Mouse (Mus musculus) forebrain, embryonic 12.5 days (tissue): Measurements from ENCODE around the gene Acoxl. TPM values are rescaled to one million over a fixed set of nuclear protein-coding genes. Genes with fewer than 3 reads are reported as not detected.

Source experiments
- ATAC-seq: fragments of 200-750 bp; cut with Nextera tagmentation; 2 replicates; pipeline ENCODE4 v1.8.0; 2017; ENCODE audit warnings: moderate TSS enrichment; ENCODE audit not compliant: low FRiP score
- H3K27ac ChIP-seq: fragments of 300-500 bp; sonication (generic); 2 replicates; pipeline ENCODE4 v1.5.1; 2016; ENCODE audit warnings: mild to moderate bottlenecking
- H3K27me3 ChIP-seq: fragments of 300-500 bp; sonication (generic); 2 replicates; pipeline ENCODE4 v1.6.1; 2016; ENCODE audit warnings: mild to moderate bottlenecking
- H3K36me3 ChIP-seq: fragments of 300-500 bp; sonication (generic); replicated peaks from 2 replicates; pipeline ENCODE4 v1.6.1; 2016; ENCODE audit warnings: mild to moderate bottlenecking
- H3K4me1 ChIP-seq: fragments of 300-500 bp; sonication (generic); 2 replicates; pipeline ENCODE4 v1.6.1; 2016
- H3K4me2 ChIP-seq: fragments of 300-500 bp; sonication (generic); 2 replicates; pipeline ENCODE4 v1.6.1; 2016; ENCODE audit warnings: mild to moderate bottlenecking, moderate library complexity
- H3K4me3 ChIP-seq: fragments of 300-500 bp; sonication (generic); replicated peaks from 2 replicates; pipeline ENCODE4 v1.5.1; 2016; ENCODE audit warnings: mild to moderate bottlenecking
- H3K9ac ChIP-seq: fragments of 300-500 bp; sonication (generic); 2 replicates; pipeline ENCODE4 v1.6.1; 2016; ENCODE audit warnings: mild to moderate bottlenecking
- H3K9me3 ChIP-seq: fragments of 300-500 bp; sonication (generic); 2 replicates; pipeline ENCODE4 v1.6.1; 2016
- WGBS: fragments of 180-500 bp; shearing (Covaris S2); methylation state at CpG from one replicate; pipeline ENCODE4 v1.1.7; 2016; 5-methylcytosine and 5-hydroxymethylcytosine counted together
- polyA plus RNA-seq: library from polyadenylated mRNA; unstranded; fragments of >200 nt; fragmentation: Nextera tagmentation; extraction: Ambion mirVana; gene quantifications from 2 replicates; pipeline ENCODE4 v1.2.1, GENCODE M21; 2016

Acoxl gene
- polyA plus RNA-seq, 1 experiment from 2014 or later: 0.11 TPM

GRCm38 (mm10) chr2:127976276-127976675 is 137.6 kb downstream of the Acoxl start:
- no peak overlapping the region for H3K27ac ChIP-seq
- no peak for ATAC-seq
- no peak overlapping the region for H3K4me2 ChIP-seq
- H3K9ac ChIP-seq: no peak overlapping the region
- no peaks in the 10 kb centered on the region for H3K4me1 ChIP-seq
- H3K27me3 ChIP-seq: no peaks in the 10 kb centered on the region
- H3K4me3 ChIP-seq: no peak overlapping the region
- H3K36me3 ChIP-seq: no peaks in the 10 kb centered on the region
- WGBS: 91% methylated on average over 1 of the region's 1 CpGs
- no peaks in the 10 kb centered on the region for H3K9me3 ChIP-seq

- Histone ChIP-seq H3K36me3 (no peaks in the 10 kb centered on the region), H3K9me3 (no peaks in the 10 kb centered on the region), H3K4me1 (no peaks in the 10 kb centered on the region), H3K4me3 (no peak overlapping the region), H3K4me2 (no peak overlapping the region), H3K9ac (no peak overlapping the region), H3K27ac (no peak overlapping the region), H3K27me3 (no peaks in the 10 kb centered on the region)
- WGBS: 87% methylated on average over 7 of the region's 7 CpGs
- no peak for ATAC-seq
Measured at GRCm38 (mm10) chr2:127978601-127979230, 140.0 kb downstream of the Acoxl start.

GRCm38 (mm10) chr2:127982610-127983009 is 143.9 kb downstream of the Acoxl start:
- Histone ChIP-seq H3K9ac (no peak overlapping the region), H3K4me2 (no peak overlapping the region), H3K4me1 (no peaks in the 10 kb centered on the region), H3K27ac (no peak overlapping the region), H3K9me3 (no peaks in the 10 kb centered on the region), H3K4me3 (no peak overlapping the region), H3K36me3 (no peaks in the 10 kb centered on the region), H3K27me3 (no peaks in the 10 kb centered on the region)
- 91% methylated on average over 3 of the region's 3 CpGs for WGBS
- no peak for ATAC-seq

GRCm38 (mm10) chr2:127983301-127983700 is 144.6 kb downstream of the Acoxl start:
- Histone ChIP-seq H3K27me3 (no peaks in the 10 kb centered on the region), H3K9me3 (no peaks in the 10 kb centered on the region), H3K27ac (no peak overlapping the region), H3K4me1 (no peaks in the 10 kb centered on the region), H3K36me3 (no peaks in the 10 kb centered on the region), H3K4me2 (no peak overlapping the region), H3K9ac (no peak overlapping the region), H3K4me3 (no peak overlapping the region)
- 86% methylated on average over 4 of the region's 4 CpGs for WGBS
- no peak for ATAC-seq

- WGBS: 91% methylated on average over 1 of the region's 1 CpGs
- Histone ChIP-seq H3K4me2 (no peak overlapping the region), H3K9me3 (no peaks in the 10 kb centered on the region), H3K4me3 (no peak overlapping the region), H3K36me3 (no peaks in the 10 kb centered on the region), H3K27ac (no peak overlapping the region), H3K4me1 (no peaks in the 10 kb centered on the region), H3K27me3 (no peaks in the 10 kb centered on the region), H3K9ac (no peak overlapping the region)
- no peak for ATAC-seq
Measured at GRCm38 (mm10) chr2:127983981-127984380, 145.3 kb downstream of the Acoxl start.

GRCm38 (mm10) chr2:127987706-127988105 is 149.0 kb downstream of the Acoxl start:
- Histone ChIP-seq H3K4me1 (no peaks in the 10 kb centered on the region), H3K9me3 (no peaks in the 10 kb centered on the region), H3K27ac (no peak overlapping the region), H3K4me2 (no peak overlapping the region), H3K27me3 (no peaks in the 10 kb centered on the region), H3K4me3 (no peak overlapping the region), H3K36me3 (no peaks in the 10 kb centered on the region), H3K9ac (no peak overlapping the region)
- WGBS: 37% methylated on average over 4 of the region's 4 CpGs
- no peak for ATAC-seq

GRCm38 (mm10) chr2:127990856-127991479 is 152.3 kb downstream of the Acoxl start:
- no peaks in the 10 kb centered on the region for H3K4me1 ChIP-seq
- no peaks in the 10 kb centered on the region for H3K9me3 ChIP-seq
- H3K36me3 ChIP-seq: no peaks in the 10 kb centered on the region
- H3K9ac ChIP-seq: no peak overlapping the region
- no peak for ATAC-seq
- H3K27ac ChIP-seq: no peak overlapping the region
- H3K4me3 ChIP-seq: no peak overlapping the region
- WGBS: 58% methylated on average over 6 of the region's 6 CpGs
- no peak overlapping the region for H3K4me2 ChIP-seq
- no peaks in the 10 kb centered on the region for H3K27me3 ChIP-seq

- no peak overlapping the region for H3K4me2 ChIP-seq
- H3K9ac ChIP-seq: no peak overlapping the region
- no peak overlapping the region for H3K4me3 ChIP-seq
- ATAC-seq: no peak
- WGBS: 84% methylated on average over 1 of the region's 1 CpGs
- no peaks in the 10 kb centered on the region for H3K4me1 ChIP-seq
- no peaks in the 10 kb centered on the region for H3K36me3 ChIP-seq
- no peaks in the 10 kb centered on the region for H3K9me3 ChIP-seq
- no peak overlapping the region for H3K27ac ChIP-seq
- no peaks in the 10 kb centered on the region for H3K27me3 ChIP-seq
Measured at GRCm38 (mm10) chr2:127991656-127992055, 153.0 kb downstream of the Acoxl start.

- no peaks in the 10 kb centered on the region for H3K4me1 ChIP-seq
- H3K36me3 ChIP-seq: no peaks in the 10 kb centered on the region
- no peaks in the 10 kb centered on the region for H3K27me3 ChIP-seq
- no peak for ATAC-seq
- WGBS: 91% methylated on average over 17 of the region's 17 CpGs
- no peak overlapping the region for H3K4me3 ChIP-seq
- H3K9ac ChIP-seq: no peak overlapping the region
- H3K4me2 ChIP-seq: no peak overlapping the region
- H3K9me3 ChIP-seq: no peaks in the 10 kb centered on the region
- H3K27ac ChIP-seq: no peak overlapping the region
Measured at GRCm38 (mm10) chr2:128008662-128009423, 170.2 kb downstream of the Acoxl start.

GRCm38 (mm10) chr2:128014613-128015012 is 175.9 kb downstream of the Acoxl start:
- no peak overlapping the region for H3K27ac ChIP-seq

GRCm38 (mm10) chr2:128015602-128016001 is 176.9 kb downstream of the Acoxl start:
- H3K4me3 ChIP-seq: no peak overlapping the region
- no peak overlapping the region for H3K27ac ChIP-seq
- H3K36me3 ChIP-seq: no peaks in the 10 kb centered on the region
- H3K9me3 ChIP-seq: no peaks in the 10 kb centered on the region
- no peak overlapping the region for H3K9ac ChIP-seq
- WGBS: 86% methylated on average over 8 of the region's 8 CpGs
- H3K4me1 ChIP-seq: peaks cover 8% of the 10 kb centered on the region
- H3K4me2 ChIP-seq: no peak overlapping the region
- no peak for ATAC-seq
- no peaks in the 10 kb centered on the region for H3K27me3 ChIP-seq

More at GRCm38 (mm10) chr2:128014613-128015012, 175.9 kb downstream of the Acoxl start:
- no peak overlapping the region for H3K9ac ChIP-seq
- H3K27me3 ChIP-seq: no peaks in the 10 kb centered on the region
- no peaks in the 10 kb centered on the region for H3K36me3 ChIP-seq
- 76% methylated on average over 2 of the region's 2 CpGs for WGBS
- H3K9me3 ChIP-seq: no peaks in the 10 kb centered on the region
- H3K4me2 ChIP-seq: no peak overlapping the region
- no peaks in the 10 kb centered on the region for H3K4me1 ChIP-seq
- ATAC-seq: no peak
- H3K4me3 ChIP-seq: no peak overlapping the region

GRCm38 (mm10) chr2:128020039-128020907 is 181.6 kb downstream of the Acoxl start:
- WGBS: 31% methylated on average over 7 of the region's 7 CpGs
- no peaks in the 10 kb centered on the region for H3K36me3 ChIP-seq
- no peak for ATAC-seq
- H3K9me3 ChIP-seq: no peaks in the 10 kb centered on the region
- peaks cover 18% of the 10 kb centered on the region for H3K4me1 ChIP-seq
- no peak overlapping the region for H3K27ac ChIP-seq
- no peaks in the 10 kb centered on the region for H3K27me3 ChIP-seq
- no peak overlapping the region for H3K4me3 ChIP-seq
- H3K4me2 ChIP-seq: no peak overlapping the region
- H3K9ac ChIP-seq: no peak overlapping the region
